Mouse (Mus musculus) ES-Bruce4 (cell line): ENCODE measurements around the gene Rad54l2.

Experiments used
- CTCF ChIP-seq: IDR thresholded peaks from one replicate; pipeline ENCODE4 v1.8.1; 2011; ENCODE audit warnings: low read depth, low read length
- EP300 ChIP-seq: IDR thresholded peaks from 2 replicates; pipeline ENCODE4 v1.6.1; 2011; ENCODE audit warnings: low read depth, low read length; ENCODE audit not compliant: insufficient read depth
- POLR2A ChIP-seq: IDR thresholded peaks from one replicate; pipeline ENCODE4 v1.8.1; 2011; ENCODE audit warnings: low read length; ENCODE audit not compliant: insufficient read depth

- TF ChIP-seq CTCF (peak; percentile 88), POLR2A (no peak), EP300 (peak; percentile 75)
Measured at GRCm38 (mm10) chr9:106686983-106687650, 101.9 kb downstream of the Rad54l2 start.
